Mouse (Mus musculus): Measurements from ENCODE around the gene Tbl3.

Tbl3 gene

GRCm38 (mm10) chr17:24696011-24696697 is 11.3 kb downstream of the Tbl3 start, which contains the start of the genes Gfer and Noxo1:
Gfer (minus strand) TSS chr17:24696156.
Noxo1 (plus strand) TSS chr17:24696234.
- DNase-seq (ENCODE audit: low read depth) = peak; percentile 72

GRCm38 (mm10) chr17:24695326-24696010 is 12.0 kb downstream of the Tbl3 start:
- peak; percentile 39 for DNase-seq (ENCODE audit: low read depth)

GRCm38 (mm10) chr17:24692385-24692784 is 15.1 kb downstream of the Tbl3 start:
- DNase-seq (ENCODE audit: low read depth) = no peak

GRCm38 (mm10) chr17:24689251-24690081 is 18.0 kb downstream of the Tbl3 start, which contains the start of gene Syngr3:
Syngr3 (minus strand) TSS chr17:24689955.
- DNase-seq (ENCODE audit: low read depth) = no peak

- DNase-seq (ENCODE audit: low read depth) = no peak
Measured at GRCm38 (mm10) chr17:24687599-24687998, 19.9 kb downstream of the Tbl3 start.

GRCm38 (mm10) chr17:24687146-24687595 is 20.3 kb downstream of the Tbl3 start:
- DNase-seq (ENCODE audit: low read depth) = peak; percentile 74

- DNase-seq (ENCODE audit: low read depth) = peak; percentile 76
Measured at GRCm38 (mm10) chr17:24686514-24686913, 20.9 kb downstream of the Tbl3 start.

GRCm38 (mm10) chr17:24677500-24678080 is 29.9 kb downstream of the Tbl3 start:
- DNase-seq (ENCODE audit: low read depth) = no peak

- DNase-seq (ENCODE audit: low read depth) = no peak
Measured at GRCm38 (mm10) chr17:24676877-24677276, 30.6 kb downstream of the Tbl3 start.

GRCm38 (mm10) chr17:24676187-24676586 is 31.3 kb downstream of the Tbl3 start:
- DNase-seq (ENCODE audit: low read depth) = peak; percentile 84

GRCm38 (mm10) chr17:24674277-24674676 is 33.2 kb downstream of the Tbl3 start:
- DNase-seq (ENCODE audit: low read depth) = no peak

GRCm38 (mm10) chr17:24672141-24672540 is 35.3 kb downstream of the Tbl3 start:
- peak; percentile 82 for DNase-seq (ENCODE audit: low read depth)

GRCm38 (mm10) chr17:24671346-24671745 is 36.1 kb downstream of the Tbl3 start:
- DNase-seq (ENCODE audit: low read depth) = peak; percentile 6

GRCm38 (mm10) chr17:24670246-24670844 is 37.1 kb downstream of the Tbl3 start:
- no peak for DNase-seq (ENCODE audit: low read depth)

GRCm38 (mm10) chr17:24669545-24670245 is 37.8 kb downstream of the Tbl3 start, which contains the start of gene Zfp598:
Zfp598 (plus strand) TSS chr17:24669687.
- peak; percentile 92 for DNase-seq (ENCODE audit: low read depth)

GRCm38 (mm10) chr17:24669214-24669544 is 38.3 kb downstream of the Tbl3 start:
- peak; percentile 44 for DNase-seq (ENCODE audit: low read depth)

GRCm38 (mm10) chr17:24667416-24667815 is 40.0 kb downstream of the Tbl3 start:
- DNase-seq (ENCODE audit: low read depth) = peak; percentile 84

GRCm38 (mm10) chr17:24667011-24667410 is 40.4 kb downstream of the Tbl3 start:
- peak; percentile 64 for DNase-seq (ENCODE audit: low read depth)

GRCm38 (mm10) chr17:24658017-24658758 is 49.3 kb downstream of the Tbl3 start, which contains the start of gene Npw:
Npw (minus strand) TSS chr17:24658457.
- DNase-seq (ENCODE audit: low read depth) = no peak

- DNase-seq (ENCODE audit: low read depth) = no peak
Measured at GRCm38 (mm10) chr17:24654969-24655368, 52.5 kb downstream of the Tbl3 start.
